Mouse (Mus musculus): ENCODE measurements around the gene Zfp993.
"Not testable (repeated sequence)": the region's sequence is repeated elsewhere in the genome, so short reads cannot be mapped to it uniquely, and the experiment has no call there.

The Zfp993 gene

DNA sequence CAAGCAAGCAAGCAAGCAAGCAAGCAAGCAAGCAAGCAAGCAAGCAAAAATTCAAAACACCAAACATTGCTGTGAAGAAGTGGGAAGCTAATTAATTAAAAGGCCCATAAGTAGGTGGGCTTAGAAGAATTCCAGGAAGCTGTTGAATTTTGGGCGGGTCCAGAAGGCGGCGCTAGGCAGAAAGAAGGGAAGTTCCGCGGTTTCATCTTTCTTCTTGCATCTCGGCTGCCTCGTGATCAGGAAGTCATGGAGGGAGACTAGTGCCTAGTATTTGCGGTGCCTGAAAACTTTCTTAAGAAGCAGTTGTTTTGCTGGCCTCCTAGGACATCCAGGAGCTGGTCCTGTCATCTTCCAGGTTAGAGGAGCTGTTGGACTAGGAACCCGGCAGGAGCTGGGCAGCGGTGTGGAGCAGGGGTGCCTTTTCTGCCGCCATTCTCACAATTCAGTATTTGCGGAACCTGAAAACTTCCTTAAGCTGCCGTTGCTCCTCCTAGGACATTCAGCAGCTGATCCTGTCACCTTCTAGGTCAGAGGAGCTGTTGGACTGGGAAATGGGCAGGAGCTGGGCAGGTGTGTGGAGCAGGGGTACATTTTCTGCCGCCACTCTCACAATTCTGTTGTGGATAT, at the start of gene Zfp993:
Zfp993 (plus strand) TSS at position 188 of the 627 bp plus-strand sequence.
- DNase-seq (ENCODE audit: low read depth, low spot score), result not testable (repeated sequence)

DNA sequence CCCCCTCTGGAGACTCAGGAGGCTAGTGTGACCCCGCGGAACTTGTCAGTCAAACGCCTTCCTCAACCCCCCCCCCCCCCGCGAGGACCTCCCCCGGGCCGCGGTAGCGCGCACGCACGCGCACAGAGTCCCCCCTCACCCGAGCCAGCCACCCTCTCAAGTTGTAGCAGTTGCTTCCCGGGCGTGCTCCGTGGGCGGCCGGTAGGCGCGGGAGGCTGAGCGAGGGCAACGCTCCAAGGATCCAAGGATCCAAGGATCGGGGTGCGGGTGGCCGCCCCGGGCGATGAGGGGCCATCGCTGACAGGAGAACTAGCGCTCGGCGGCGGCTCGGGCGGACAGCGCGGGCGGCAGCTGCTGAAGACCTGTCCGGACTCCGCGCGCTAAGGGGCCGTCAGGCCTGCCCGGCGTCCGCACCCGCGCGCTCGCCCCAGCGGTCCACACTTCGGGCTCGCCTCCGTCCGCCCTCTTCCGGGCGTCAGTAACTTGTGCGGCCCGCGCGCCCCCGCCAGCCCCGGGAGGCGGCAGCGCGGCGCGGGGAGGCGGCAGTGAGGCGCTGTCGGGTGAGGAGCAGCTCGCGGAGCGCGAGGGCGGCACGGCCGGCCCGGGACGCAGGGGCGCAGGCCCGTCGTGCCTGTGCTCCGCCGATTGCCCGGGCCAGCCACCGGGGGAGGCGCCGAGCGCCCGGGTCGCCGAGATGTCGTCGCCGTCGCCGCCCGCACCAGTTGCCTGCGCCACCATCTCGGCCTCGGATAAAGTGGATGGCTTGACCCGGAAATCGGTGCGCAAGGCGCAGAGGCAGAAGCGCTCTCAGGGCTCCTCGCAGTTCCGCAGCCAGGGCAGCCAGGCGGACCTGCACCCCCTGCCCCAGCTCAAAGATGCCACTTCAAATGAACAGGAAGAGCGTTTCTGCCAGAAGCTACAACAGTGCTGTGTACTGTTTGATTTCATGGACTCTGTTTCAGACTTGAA, 30.6 kb upstream of the Zfp993 start:
- DNase-seq (ENCODE audit: low read depth, low spot score), result not testable (repeated sequence)

DNA sequence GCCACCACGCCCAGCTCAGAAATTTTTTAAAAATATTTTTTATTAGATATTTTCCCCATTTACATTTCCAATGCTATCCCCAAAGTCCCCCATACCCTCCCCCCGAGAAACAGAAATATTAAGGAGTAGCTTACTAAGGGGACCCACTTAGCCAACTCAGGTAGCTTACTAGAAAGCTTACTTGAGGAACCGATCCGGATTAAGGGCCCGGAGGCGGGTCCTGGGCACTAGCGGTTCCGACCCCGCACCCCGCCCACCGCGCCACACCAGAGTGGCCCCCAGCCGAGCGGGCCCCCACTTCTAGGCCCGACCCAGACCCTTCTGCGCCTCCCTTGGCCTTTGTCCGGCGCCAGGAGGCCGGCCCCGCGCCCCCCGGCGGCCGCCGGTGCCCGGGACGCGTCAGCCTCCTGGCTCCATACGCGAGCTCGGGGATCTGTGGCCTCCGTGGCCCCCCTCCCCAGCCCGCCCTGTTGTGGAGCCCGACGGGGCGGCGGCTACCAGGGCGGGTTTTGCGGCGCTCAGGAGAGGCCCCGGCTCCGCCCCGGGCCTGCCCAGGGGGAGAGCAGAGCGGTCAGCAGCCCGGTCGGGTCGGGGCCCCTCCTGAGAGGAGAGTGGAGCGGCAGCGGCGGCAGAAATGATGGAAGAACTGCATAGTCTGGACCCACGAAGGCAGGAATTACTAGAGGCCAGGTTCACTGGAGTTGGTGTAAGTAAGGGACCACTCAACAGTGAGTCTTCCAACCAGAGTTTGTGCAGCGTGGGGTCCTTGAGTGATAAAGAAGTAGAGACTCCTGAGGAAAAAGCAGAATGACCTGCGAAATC, 7.0 kb upstream of the Zfp993 start:
- DNase-seq (ENCODE audit: low read depth, low spot score), result not testable (repeated sequence)

DNA sequence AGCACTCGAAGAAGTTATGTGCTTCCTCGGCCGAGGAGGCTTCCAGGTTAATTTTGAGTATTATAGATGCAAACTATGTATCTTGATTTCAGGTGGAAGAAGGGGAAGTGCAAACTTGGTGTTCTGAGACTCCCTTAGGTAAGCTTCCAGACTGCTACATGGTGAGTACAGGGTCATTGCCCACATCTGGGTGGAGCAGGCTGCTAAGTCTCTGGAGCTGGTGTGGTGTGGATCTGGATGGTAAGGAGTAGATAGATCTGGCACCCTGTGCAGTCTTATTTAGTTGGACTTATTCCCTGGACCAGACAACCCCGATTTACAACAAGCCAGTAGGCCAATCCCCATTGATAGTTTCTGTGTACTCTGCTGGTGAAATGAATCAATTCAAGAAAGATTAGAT, 33.6 kb downstream of the Zfp993 start:
- DNase-seq (ENCODE audit: low read depth, low spot score), result not testable (repeated sequence)

DNA sequence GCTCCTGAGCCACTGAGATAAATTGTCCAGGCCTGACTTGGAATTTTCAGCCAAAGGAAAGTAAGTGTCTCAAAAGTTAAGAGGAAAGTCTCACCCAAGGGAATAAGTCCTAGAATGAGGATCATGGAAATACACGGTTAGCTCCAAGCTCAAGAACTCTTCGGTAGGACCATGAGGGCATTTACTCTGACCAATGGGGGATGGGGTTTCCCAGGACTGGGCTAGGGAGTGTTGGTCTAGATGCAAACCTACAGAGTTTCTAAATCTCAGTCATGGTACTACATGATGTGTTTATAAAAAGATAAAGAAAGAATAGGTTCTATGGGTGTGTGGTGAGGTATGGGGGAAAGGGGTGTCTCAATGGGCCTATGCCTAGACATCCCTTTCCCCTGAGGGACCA, 38.9 kb downstream of the Zfp993 start:
- not testable (repeated sequence) for DNase-seq (ENCODE audit: low read depth, low spot score)

GRCm38 (mm10) chr4:146650115-146650514, 39.4 kb downstream of the Zfp993 start:
- DNase-seq (ENCODE audit: low read depth, low spot score), result not testable (repeated sequence)

DNA sequence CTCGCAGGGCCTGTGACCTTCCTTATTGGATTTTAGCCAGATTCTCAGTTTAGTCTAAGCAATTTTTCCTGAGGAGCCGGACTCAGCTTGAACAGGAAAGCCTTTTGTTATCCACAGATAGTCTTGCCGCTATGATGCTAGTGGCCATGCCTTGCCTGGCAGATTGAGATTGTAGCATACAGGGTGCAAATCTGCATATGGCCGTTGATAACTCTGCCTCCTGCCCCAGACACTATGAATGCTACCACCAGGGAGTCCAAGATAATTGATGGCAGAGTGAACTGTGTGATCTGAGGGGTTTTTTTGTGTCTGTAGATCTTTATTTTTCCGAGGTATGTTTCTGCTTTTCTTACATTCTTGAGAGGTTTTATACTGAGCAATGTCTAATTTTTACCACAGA, 39.9 kb downstream of the Zfp993 start:
- DNase-seq (ENCODE audit: low read depth, low spot score), result not testable (repeated sequence)
